Mouse (Mus musculus) embryonic fibroblast, embryonic 13.5 days (primary cell): ENCODE results near the gene Ms4a6c. TPM values are rescaled to one million over a fixed set of nuclear protein-coding genes. Genes with fewer than 3 reads are reported as not detected.
"Not testable (repeated sequence)": the region's sequence is repeated elsewhere in the genome, so short reads cannot be mapped to it uniquely, and the experiment has no call there.

Experiments used
- H3K27ac ChIP-seq: 2 replicates; pipeline ENCODE4 v1.5.1; 2012; ENCODE audit warnings: low read length, control low read depth, inconsistent platforms; ENCODE audit not compliant: insufficient read depth
- H3K4me1 ChIP-seq: 2 replicates; pipeline ENCODE4 v1.6.1; 2011; ENCODE audit warnings: low read length; ENCODE audit not compliant: control insufficient read depth, insufficient read depth
- H3K4me3 ChIP-seq: 2 replicates; pipeline ENCODE4 v1.5.1; 2011; ENCODE audit warnings: mild to moderate bottlenecking, control low read depth, low read length; ENCODE audit not compliant: insufficient read depth
- CTCF ChIP-seq: IDR thresholded peaks from 2 replicates; pipeline ENCODE4 v1.5.1; 2011; ENCODE audit warnings: mild to moderate bottlenecking, control low read depth, low read length, moderate library complexity, borderline replicate concordance; ENCODE audit not compliant: insufficient read depth
- POLR2A ChIP-seq: IDR thresholded peaks from 2 replicates; pipeline ENCODE4 v1.6.1; 2011; ENCODE audit warnings: low read depth, mild to moderate bottlenecking, control low read depth, low read length, moderate library complexity
- polyA plus RNA-seq: library from polyadenylated mRNA; stranded (reverse); fragments of >200 nt; gene quantifications from 2 replicates; pipeline ENCODE4 v1.2.4, GENCODE M21; 2011; ENCODE audit warnings: low read depth; ENCODE audit not compliant: missing spikeins, insufficient read length

Gene Ms4a6c
- polyA plus RNA-seq, 1 experiment = 3.0 TPM

DNA sequence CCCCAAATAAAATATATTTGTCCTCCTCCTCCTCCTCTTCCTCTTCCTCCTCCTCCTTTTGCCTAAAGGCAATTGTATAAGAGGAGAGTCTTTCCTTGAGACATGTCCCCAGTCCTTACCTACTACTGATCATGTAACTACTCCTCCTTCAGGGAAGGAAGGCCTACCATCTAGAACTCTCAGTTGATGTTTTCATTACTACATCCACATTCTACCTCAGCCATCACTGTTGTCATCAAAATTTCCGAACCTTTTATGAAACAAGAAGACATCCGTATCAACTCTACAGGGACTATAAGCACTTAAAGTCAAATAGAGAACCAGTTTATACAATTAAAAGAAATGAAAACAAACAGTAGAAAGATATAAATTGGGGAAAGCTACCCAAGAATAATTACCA is 13.5 kb downstream of the Ms4a6c start:
- Histone ChIP-seq H3K4me3 (no peak overlapping the region), H3K4me1 (no peaks in the 10 kb centered on the region), H3K27ac (no peak overlapping the region)
- TF ChIP-seq POLR2A = no peak
- TF ChIP-seq CTCF = no peak

- Histone ChIP-seq H3K4me3 (no peak overlapping the region), H3K27ac (no peak overlapping the region), H3K4me1 (no peaks in the 10 kb centered on the region)
- TF ChIP-seq POLR2A (no peak), CTCF (no peak)
Observed at GRCm38 (mm10) chr19:11483941-11484340, 14.8 kb downstream of the Ms4a6c start.

GRCm38 (mm10) chr19:11484388-11484787 is 15.2 kb downstream of the Ms4a6c start:
- Histone ChIP-seq H3K4me3 (no peak overlapping the region), H3K4me1 (no peaks in the 10 kb centered on the region), H3K27ac (no peak overlapping the region)
- TF ChIP-seq POLR2A = no peak
- no peak for TF ChIP-seq CTCF

DNA sequence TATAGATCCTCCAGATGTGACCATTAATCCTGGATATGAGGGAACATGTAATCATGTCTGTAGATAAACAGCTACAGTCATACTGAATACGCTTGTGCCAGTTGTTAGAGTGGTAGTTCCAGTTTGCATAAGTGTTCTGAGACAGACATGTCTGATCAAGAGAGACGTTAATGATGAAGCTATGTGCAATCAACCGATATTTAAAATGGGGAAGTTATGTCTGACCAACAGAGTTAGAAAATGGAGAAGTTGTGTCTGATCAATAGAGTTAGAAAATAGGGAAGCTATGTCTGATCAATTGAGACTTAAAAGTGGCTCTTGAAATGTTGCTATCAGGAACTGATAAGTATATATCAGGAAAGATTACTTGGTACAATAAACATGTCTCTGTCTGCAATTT is 16.1 kb downstream of the Ms4a6c start:
- Histone ChIP-seq H3K4me1 (no peaks in the 10 kb centered on the region), H3K27ac (no peak overlapping the region), H3K4me3 (no peak overlapping the region)
- TF ChIP-seq CTCF (no peak), POLR2A (no peak)

DNA sequence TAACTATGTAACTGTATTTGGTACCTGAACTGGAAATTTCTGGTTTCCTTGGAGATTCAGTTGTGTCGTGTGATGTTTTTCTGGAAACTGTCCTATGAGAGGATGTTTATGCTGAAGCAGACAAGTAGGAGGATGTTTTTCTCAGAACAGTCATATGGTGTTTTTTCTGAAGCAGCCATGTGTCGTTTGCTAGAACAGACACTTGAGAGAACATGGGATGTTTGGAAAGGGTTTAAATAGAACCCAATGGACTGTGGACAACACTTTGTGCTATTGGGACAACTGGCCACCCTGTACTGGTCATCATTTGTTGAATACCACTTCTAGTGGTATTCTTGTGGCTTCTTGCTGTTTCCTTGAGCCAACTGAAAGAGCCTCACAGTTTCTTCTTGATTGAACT is 16.6 kb downstream of the Ms4a6c start, which contains the start of gene Gm8369:
TSS of gene Gm8369 (plus strand) at position 193 of the 400 bp plus-strand sequence.
- TF ChIP-seq CTCF (no peak), POLR2A (no peak)
- no peaks in the 10 kb centered on the region for H3K4me1 ChIP-seq
- H3K4me3 ChIP-seq = no peak within 1 kb of the TSS
- no peak within 1 kb of the TSS for H3K27ac ChIP-seq

GRCm38 (mm10) chr19:11486599-11486998 is 17.4 kb downstream of the Ms4a6c start:
- TF ChIP-seq POLR2A = no peak
- TF ChIP-seq CTCF = no peak

DNA sequence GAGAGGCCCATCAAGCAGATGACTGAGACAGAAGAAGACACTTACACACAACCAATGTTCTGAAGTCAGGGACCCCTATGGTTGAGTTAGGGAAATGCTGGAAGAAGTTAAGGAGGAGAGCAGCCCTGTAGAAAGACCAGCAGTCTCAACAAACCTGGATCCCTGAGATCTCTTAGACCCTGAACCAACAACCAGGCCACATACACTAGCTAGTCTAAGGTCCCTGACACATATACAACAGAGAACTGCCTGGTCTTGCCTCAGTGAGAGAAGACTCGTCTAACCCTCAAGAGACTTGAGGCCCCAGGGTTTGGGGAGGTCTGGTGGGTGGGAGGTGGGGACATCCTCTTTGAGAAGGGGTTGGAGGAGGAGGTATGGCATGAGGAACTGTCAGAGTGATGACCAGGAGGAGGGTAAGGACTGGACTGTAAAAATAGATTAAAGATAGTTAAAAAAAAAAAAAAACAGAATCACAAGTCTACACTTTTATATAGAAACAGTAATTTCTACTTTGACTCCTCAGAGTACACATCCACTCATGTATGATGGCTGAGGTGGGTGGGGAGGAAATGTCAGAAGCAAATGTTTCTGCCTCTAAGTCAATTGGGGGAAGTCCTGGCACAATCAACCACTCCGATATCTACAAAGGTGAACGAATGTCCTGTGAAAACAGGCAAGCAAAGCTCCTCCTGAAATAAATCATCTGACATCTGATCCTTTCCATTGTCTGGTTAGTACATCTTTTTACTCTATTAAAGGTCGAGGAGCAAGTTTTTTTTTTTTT is 22.4 kb downstream of the Ms4a6c start:
- no peaks in the 10 kb centered on the region for H3K4me1 ChIP-seq
- H3K27ac ChIP-seq = no peak overlapping the region
- no peak overlapping the region for H3K4me3 ChIP-seq
- no peak for TF ChIP-seq POLR2A
- TF ChIP-seq CTCF = no peak

More at GRCm38 (mm10) chr19:11486599-11486998, 17.4 kb downstream of the Ms4a6c start:
- Histone ChIP-seq H3K4me1 (no peaks in the 10 kb centered on the region), H3K27ac (no peak overlapping the region), H3K4me3 (no peak overlapping the region)

DNA sequence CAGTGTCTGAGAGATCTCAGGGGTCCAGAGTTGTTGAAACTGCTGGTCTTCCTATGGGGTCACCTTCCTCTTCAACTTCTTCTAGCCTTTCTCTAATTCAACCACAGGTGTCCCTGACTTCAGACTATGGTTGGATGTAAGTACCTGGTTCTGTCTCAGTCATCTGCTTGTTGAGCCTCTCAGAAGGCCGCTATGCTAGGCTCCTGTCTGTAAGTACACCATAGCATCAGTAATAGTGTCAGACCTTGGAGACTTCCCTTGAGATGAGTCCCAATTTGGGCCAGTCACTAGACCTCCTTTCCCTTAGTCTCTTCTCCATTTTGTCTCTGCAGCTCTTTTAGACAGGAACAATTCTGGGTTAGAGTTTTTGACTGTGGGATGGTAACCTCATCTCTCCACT is 23.5 kb downstream of the Ms4a6c start:
- Histone ChIP-seq H3K4me3 (no peak overlapping the region), H3K4me1 (no peaks in the 10 kb centered on the region), H3K27ac (no peak overlapping the region)
- TF ChIP-seq POLR2A (no peak), CTCF (no peak)

DNA sequence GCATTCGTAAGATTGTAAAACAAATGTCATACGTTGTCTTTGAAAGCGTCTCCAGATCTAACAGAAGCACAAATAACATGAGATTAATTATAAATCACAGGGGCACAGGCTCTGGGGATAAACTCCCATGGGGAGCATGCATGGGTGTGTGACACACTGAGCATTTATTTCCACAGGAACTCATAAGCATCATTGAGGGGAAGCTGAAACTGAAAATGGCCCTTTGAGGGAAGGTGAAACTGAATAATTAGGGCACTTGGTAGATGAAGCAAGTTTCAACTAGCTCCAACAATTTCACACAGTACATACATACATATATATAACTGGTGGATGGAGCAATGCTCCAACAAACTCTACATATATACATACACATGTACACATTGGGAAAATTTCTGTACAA is 25.4 kb downstream of the Ms4a6c start:
- no peak overlapping the region for H3K27ac ChIP-seq
- no peak for TF ChIP-seq CTCF
- TF ChIP-seq POLR2A = no peak

DNA sequence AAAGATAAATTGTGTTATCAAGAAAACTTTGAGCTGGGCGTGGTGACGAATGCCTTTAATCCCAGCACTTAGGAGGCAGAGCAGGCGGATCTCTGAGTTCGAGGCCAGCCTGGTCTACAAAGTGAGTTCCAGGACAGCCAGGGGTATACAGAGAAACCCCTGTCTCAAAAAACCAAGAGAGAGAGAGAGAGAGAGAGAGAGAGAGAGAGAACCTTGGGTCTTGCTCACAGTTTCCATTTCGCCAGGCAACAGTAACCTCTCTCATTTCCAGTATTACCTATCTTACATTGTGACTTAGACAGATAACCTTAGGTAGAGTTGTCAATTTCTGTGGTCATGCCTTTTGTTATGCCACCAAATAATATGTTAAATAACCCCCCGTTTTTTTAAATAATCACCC is 27.2 kb downstream of the Ms4a6c start:
- TF ChIP-seq CTCF = no peak
- TF ChIP-seq POLR2A = no peak
- Histone ChIP-seq H3K4me1 (no peaks in the 10 kb centered on the region), H3K4me3 (no peak overlapping the region), H3K27ac (no peak overlapping the region)

More for the DNA sequence above, 25.4 kb downstream of the Ms4a6c start:
- Histone ChIP-seq H3K4me3 (no peak overlapping the region), H3K4me1 (no peaks in the 10 kb centered on the region)

GRCm38 (mm10) chr19:11497300-11497699 is 28.1 kb downstream of the Ms4a6c start:
- H3K4me1 ChIP-seq, H3K27ac ChIP-seq: not testable (repeated sequence)

More at GRCm38 (mm10) chr19:11497300-11497699, 28.1 kb downstream of the Ms4a6c start:
- not testable (repeated sequence) for H3K4me3 ChIP-seq
